Mouse (Mus musculus) neural tube, embryonic 11.5 days (tissue): ENCODE data around the gene Tfap2e. TPM values are rescaled to one million over a fixed set of nuclear protein-coding genes. Genes with fewer than 3 reads are reported as not detected.

Experiments used
- ATAC-seq: fragments of 200-750 bp; cut with Nextera tagmentation; 2 replicates; pipeline ENCODE4 v1.8.0; 2017; ENCODE audit warnings: moderate number of reproducible peaks, mild to moderate bottlenecking, moderate TSS enrichment, moderate library complexity; ENCODE audit not compliant: insufficient read depth, low FRiP score, low TSS enrichment
- DNase-seq: peaks from one replicate; pipeline ENCODE4 v3.0.0-alpha.2; 2015; ENCODE audit warnings: low spot score
- H3K27ac ChIP-seq: fragments of 300-500 bp; sonication (generic); 2 replicates; pipeline ENCODE4 v1.5.1; 2014; ENCODE audit warnings: low read depth, mild to moderate bottlenecking, low read length
- H3K27me3 ChIP-seq: fragments of 300-500 bp; sonication (generic); 2 replicates; pipeline ENCODE4 v1.6.1; 2014; ENCODE audit warnings: mild to moderate bottlenecking, low read length, mixed read lengths; ENCODE audit not compliant: control insufficient read depth, insufficient read depth
- H3K36me3 ChIP-seq: fragments of 300-500 bp; sonication (generic); 2 replicates; pipeline ENCODE4 v1.6.1; 2014; ENCODE audit warnings: mild to moderate bottlenecking, low read length, moderate library complexity, mixed read lengths; ENCODE audit not compliant: control insufficient read depth, insufficient read depth
- H3K4me1 ChIP-seq: fragments of 300-500 bp; sonication (generic); 2 replicates; pipeline ENCODE4 v1.6.1; 2014; ENCODE audit warnings: low read length, mixed read lengths; ENCODE audit not compliant: control insufficient read depth, insufficient read depth
- H3K4me2 ChIP-seq: fragments of 300-500 bp; sonication (generic); 2 replicates; pipeline ENCODE4 v1.6.1; 2014; ENCODE audit warnings: low read depth, mild to moderate bottlenecking, moderate library complexity
- H3K4me3 ChIP-seq: fragments of 300-500 bp; sonication (generic); 2 replicates; pipeline ENCODE4 v1.5.1; 2014; ENCODE audit warnings: low read depth, low read length
- H3K9ac ChIP-seq: fragments of 300-500 bp; sonication (generic); 2 replicates; pipeline ENCODE4 v1.6.1; 2014; ENCODE audit warnings: mild to moderate bottlenecking, low read length
- H3K9me3 ChIP-seq: fragments of 300-500 bp; sonication (generic); 2 replicates; pipeline ENCODE4 v1.6.1; 2016; ENCODE audit warnings: low read length; ENCODE audit not compliant: control insufficient read depth
- WGBS: fragments of 180-500 bp; shearing (Covaris S2); extraction: QIAGEN DNeasy Blood & Tissue Kit; methylation state at CpG from one replicate; pipeline ENCODE4 v1.1.7; 2014; 5-methylcytosine and 5-hydroxymethylcytosine counted together
- polyA plus RNA-seq: library from polyadenylated mRNA; unstranded; fragments of >200 nt; fragmentation: Nextera tagmentation; extraction: Ambion mirVana; gene quantifications from 2 replicates; pipeline ENCODE4 v1.2.1, GENCODE M21; 2014

Tfap2e gene
- polyA plus RNA-seq, 1 experiment from 2014 or later = 0.11 TPM

GRCm38 (mm10) chr4:126770831-126771230, 34.8 kb upstream of the Tfap2e start:
- Histone ChIP-seq H3K36me3 (no peaks in the 10 kb centered on the region), H3K4me3 (no peak overlapping the region), H3K9ac (no peak overlapping the region), H3K27ac (no peak overlapping the region), H3K9me3 (no peaks in the 10 kb centered on the region), H3K27me3 (no peaks in the 10 kb centered on the region), H3K4me1 (no peaks in the 10 kb centered on the region), H3K4me2 (no peak overlapping the region)
- ATAC-seq (no peak), DNase-seq (no peak)
- WGBS = 78% methylated on average over 4 of the region's 4 CpGs

- Histone ChIP-seq H3K27me3 (no peaks in the 10 kb centered on the region), H3K9ac (no peak overlapping the region), H3K27ac (no peak overlapping the region), H3K4me1 (no peaks in the 10 kb centered on the region), H3K9me3 (no peaks in the 10 kb centered on the region), H3K4me3 (no peak overlapping the region), H3K36me3 (no peaks in the 10 kb centered on the region), H3K4me2 (no peak overlapping the region)
- ATAC-seq (no peak), DNase-seq (no peak)
- WGBS = 92% methylated on average over 9 of the region's 9 CpGs
Observed at GRCm38 (mm10) chr4:126769800-126770563, 33.9 kb upstream of the Tfap2e start.

- Histone ChIP-seq H3K9me3 (no peaks in the 10 kb centered on the region), H3K27me3 (no peaks in the 10 kb centered on the region), H3K4me1 (no peaks in the 10 kb centered on the region), H3K4me2 (no peak overlapping the region), H3K27ac (no peak overlapping the region), H3K4me3 (no peak overlapping the region), H3K9ac (no peak overlapping the region), H3K36me3 (no peaks in the 10 kb centered on the region)
- no peak for ATAC-seq
- DNase-seq = no peak
- WGBS = 83% methylated on average over 2 of the region's 2 CpGs
Observed at GRCm38 (mm10) chr4:126763483-126763882, 27.4 kb upstream of the Tfap2e start.

- WGBS = 80% methylated on average over 11 of the region's 11 CpGs
- no peak overlapping the region for H3K27ac ChIP-seq
- H3K36me3 ChIP-seq = 0 out of 2 replicates have a peak, but pooled peaks cover 2% of the 10 kb centered on the region
- ATAC-seq = no peak
- H3K4me1 ChIP-seq = no peaks in the 10 kb centered on the region
- H3K4me2 ChIP-seq = no peak overlapping the region
- DNase-seq = no peak
- no peak overlapping the region for H3K9ac ChIP-seq
- no peaks in the 10 kb centered on the region for H3K27me3 ChIP-seq
- H3K9me3 ChIP-seq = no peaks in the 10 kb centered on the region
- H3K4me3 ChIP-seq = no peak overlapping the region
Observed at GRCm38 (mm10) chr4:126762586-126763359, 26.7 kb upstream of the Tfap2e start.

- 84% methylated on average over 2 of the region's 2 CpGs for WGBS
- H3K9ac ChIP-seq = no peak overlapping the region
- H3K36me3 ChIP-seq = 0 out of 2 replicates have a peak, but pooled peaks cover 2% of the 10 kb centered on the region
- ATAC-seq (no peak), DNase-seq (no peak)
- H3K4me2 ChIP-seq = no peak overlapping the region
- no peak overlapping the region for H3K4me3 ChIP-seq
- no peaks in the 10 kb centered on the region for H3K27me3 ChIP-seq
- peaks cover 1% of the 10 kb centered on the region; the same call in 1 of the 2 replicates for H3K4me1 ChIP-seq
- no peaks in the 10 kb centered on the region for H3K9me3 ChIP-seq
- H3K27ac ChIP-seq = no peak overlapping the region
Observed at GRCm38 (mm10) chr4:126759435-126759834, 23.4 kb upstream of the Tfap2e start.

GRCm38 (mm10) chr4:126758299-126758698, 22.3 kb upstream of the Tfap2e start:
- no peak for DNase-seq
- peaks cover 4% of the 10 kb centered on the region; the same call in 1 of the 2 replicates for H3K4me1 ChIP-seq
- no peak overlapping the region for H3K9ac ChIP-seq
- H3K9me3 ChIP-seq = no peaks in the 10 kb centered on the region
- ATAC-seq = no peak
- H3K4me3 ChIP-seq = no peak overlapping the region
- 90% methylated on average over 5 of the region's 5 CpGs for WGBS
- no peak overlapping the region for H3K27ac ChIP-seq
- H3K27me3 ChIP-seq = no peaks in the 10 kb centered on the region
- 0 out of 2 replicates have a peak, but pooled peaks cover 2% of the 10 kb centered on the region for H3K36me3 ChIP-seq
- no peak overlapping the region for H3K4me2 ChIP-seq

GRCm38 (mm10) chr4:126756766-126757165, 20.7 kb upstream of the Tfap2e start:
- Histone ChIP-seq H3K4me3 (no peak overlapping the region), H3K4me1 (peaks cover 10% of the 10 kb centered on the region), H3K4me2 (no peak overlapping the region), H3K27ac (no peak overlapping the region), H3K27me3 (no peaks in the 10 kb centered on the region), H3K36me3 (0 out of 2 replicates have a peak, but pooled peaks cover 2% of the 10 kb centered on the region), H3K9me3 (no peaks in the 10 kb centered on the region), H3K9ac (no peak overlapping the region)
- DNase-seq (no peak), ATAC-seq (no peak)
- 93% methylated on average over 4 of the region's 4 CpGs for WGBS

- H3K9ac ChIP-seq = no peak overlapping the region; the same call in 1 of the 2 replicates
- WGBS = 53% methylated on average over 12 of the region's 12 CpGs
- peak overlapping the region; percentile 86 for H3K4me3 ChIP-seq
- H3K27me3 ChIP-seq = no peaks in the 10 kb centered on the region
- H3K4me1 ChIP-seq = peaks cover 13% of the 10 kb centered on the region
- no peak for DNase-seq
- peak overlapping the region; percentile 61 for H3K4me2 ChIP-seq
- no peak for ATAC-seq
- no peak overlapping the region for H3K27ac ChIP-seq
- H3K36me3 ChIP-seq = peaks cover 4% of the 10 kb centered on the region; the same call in 1 of the 2 replicates
- H3K9me3 ChIP-seq = no peaks in the 10 kb centered on the region
Observed at GRCm38 (mm10) chr4:126754736-126755374, 18.8 kb upstream of the Tfap2e start.
